Mouse (Mus musculus): Measurements from ENCODE around the gene Arid1b.

Arid1b gene

DNA sequence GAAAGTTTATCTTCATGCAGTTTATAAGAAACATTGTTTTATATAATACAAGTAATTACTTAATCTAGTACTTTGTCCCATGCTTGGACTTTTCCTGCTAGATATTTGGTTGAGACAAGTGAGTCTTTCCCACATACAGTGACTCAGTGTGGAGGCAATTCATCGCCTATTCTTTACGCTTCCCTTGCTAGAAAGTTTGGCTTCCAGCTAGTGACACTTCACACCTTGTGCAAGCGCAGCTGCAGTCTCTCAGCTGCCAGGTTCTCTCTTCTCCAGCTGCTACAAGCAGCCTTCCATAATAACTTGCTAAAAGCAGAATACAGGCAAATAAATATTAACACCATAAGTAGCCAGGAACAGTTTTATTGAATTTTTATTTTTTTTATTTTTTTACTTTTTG is 279.6 kb downstream of the Arid1b start:
- DNase-seq (ENCODE audit: low read depth, low spot score) = no peak

DNA sequence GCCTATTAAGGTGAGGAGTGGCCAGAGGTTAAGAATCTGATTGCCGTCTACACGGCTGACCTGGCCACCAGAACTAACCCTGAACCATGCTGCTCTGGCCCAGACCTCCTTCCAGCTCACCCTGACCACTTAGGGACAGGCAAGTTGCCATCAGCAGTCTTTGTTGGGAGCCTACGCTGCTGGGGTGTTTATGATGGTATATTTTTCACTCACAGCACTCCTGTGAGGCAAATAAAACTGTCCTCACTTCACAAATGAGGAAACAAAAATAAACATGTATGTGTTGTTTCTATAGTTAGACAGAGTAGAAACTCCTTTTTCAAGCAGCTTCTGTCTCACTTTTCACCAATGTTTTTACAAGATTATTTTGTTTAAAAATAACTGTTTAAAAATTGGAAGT is 280.3 kb downstream of the Arid1b start:
- DNase-seq (ENCODE audit: low read depth, low spot score) = no peak

DNA sequence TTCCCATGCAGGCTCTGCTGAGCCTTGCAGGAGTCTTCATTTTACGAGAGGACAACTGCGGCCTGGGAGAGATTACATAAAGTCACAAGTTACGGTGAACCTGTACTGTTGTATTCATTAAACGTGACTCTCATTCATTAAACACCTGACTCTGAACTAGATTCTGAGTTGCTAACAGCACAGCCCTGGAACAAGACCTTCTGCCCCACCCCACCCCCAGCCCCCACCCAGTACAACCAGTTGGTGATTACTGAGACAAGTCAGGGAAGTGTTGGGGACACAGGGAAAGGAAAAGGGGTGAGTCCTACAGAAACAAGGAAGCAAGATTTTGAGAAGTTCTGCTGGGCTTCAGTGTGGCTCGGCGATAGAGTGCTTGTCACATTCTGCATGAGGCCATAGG is 281.6 kb downstream of the Arid1b start:
- DNase-seq (ENCODE audit: low read depth, low spot score) = no peak

DNA sequence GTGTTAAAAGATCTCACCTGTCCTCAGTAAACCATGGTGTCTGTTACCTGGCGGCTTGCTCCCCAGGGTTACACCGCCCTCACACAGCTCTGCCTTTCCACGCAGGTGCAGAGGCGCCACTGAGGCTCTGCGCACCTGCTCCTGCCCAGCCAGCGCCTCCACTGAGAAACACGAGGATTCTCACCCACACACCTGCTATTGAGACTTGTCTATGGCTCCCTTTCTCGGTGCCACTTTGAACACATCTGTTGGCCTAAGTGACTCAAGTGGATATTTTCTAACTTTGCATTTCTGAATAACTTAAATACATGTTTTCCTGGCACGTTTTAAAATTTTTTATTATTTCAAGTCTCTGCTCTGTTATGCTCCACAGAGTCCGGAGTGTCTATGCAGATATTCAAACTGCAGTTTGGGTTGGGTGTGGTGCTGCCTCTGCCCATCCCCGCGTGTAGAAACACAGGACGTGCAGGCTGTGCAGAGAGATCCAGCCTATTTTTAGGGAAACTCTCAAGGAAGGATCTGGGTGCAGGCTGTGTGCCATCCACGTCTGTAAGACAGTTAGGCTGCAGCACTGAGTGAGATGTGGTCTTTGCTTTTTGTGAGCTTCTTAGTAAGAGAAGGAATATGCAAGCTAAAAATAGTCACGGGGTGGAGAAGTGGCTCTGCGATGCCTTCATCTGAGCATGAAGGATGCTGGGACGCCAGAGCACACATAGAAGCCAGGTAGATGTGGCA is 283.2 kb downstream of the Arid1b start:
- no peak for DNase-seq (ENCODE audit: low read depth, low spot score)

DNA sequence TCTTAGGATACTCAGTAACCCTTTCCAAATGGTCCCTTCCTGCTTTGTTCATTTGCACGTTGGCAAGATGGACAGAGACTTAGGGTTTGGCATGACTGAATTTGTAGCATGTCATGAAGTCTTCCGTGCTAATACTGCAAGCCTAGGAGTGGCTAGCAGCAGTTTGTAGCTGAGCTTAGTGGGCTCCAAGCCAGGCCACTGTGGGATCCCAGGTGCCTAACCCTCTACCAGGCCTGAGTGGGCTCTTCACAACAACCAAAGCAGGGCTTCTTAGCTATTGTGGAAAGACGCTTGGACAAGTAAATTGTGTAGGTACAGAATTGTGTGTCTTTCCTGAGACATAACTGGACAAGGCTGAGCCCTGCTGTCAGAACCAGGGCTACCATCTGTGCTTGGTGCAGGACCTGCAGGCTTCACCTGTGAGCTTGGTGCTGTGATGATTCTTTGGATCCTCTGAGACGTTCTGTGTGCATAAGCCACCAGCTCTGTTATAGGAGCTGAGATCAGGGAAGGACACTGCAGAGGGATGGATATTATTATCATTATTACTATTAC is 286.4 kb downstream of the Arid1b start:
- no peak for DNase-seq (ENCODE audit: low read depth, low spot score)

DNA sequence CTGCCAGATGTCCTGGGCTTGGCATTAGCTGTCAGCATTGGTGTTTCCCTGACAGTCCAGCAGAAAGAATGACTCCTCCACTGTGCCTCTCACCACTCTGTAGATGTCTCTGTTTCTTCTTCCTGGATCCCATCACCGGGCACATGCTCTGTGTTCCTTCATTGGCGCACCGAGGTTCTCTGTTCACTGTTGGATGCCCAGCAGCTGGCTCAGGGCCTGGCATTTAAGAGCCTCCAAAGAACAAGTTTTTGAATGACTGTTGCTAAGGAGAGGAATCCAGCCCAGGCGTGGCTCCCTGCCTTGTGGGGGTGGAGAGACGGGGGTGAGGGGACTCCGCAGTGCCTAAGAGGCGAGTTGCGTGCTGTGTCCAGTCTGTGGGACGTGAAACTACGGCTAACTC is 290.7 kb downstream of the Arid1b start:
- no peak for DNase-seq (ENCODE audit: low read depth, low spot score)

DNA sequence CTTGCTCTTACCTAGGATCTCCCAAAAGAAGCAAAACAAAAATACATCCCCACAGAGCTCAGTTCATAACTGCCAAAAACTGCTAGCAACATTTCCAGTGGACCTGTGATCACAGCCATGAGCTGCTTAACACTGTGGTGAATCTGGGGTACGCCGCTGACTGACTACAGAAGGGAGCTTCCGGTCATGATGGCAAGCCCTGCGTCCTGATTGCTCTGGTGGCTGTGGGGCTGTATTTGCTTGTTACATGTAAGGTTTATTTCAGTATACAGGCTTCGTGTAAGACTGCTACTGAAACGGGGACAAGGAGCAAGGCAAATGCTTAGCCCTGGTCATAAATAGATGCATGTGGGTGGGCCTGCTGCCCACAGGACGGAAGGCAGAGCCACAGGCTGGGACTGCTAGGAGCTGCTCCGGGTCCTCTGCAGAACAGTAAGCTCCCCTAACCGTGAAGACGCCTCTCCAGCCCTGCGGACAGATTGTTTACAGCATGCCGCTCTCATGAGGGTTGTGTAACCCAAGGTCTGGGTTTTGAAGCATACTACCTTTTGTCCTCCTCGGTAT is 291.8 kb downstream of the Arid1b start:
- DNase-seq (ENCODE audit: low read depth, low spot score) = no peak

DNA sequence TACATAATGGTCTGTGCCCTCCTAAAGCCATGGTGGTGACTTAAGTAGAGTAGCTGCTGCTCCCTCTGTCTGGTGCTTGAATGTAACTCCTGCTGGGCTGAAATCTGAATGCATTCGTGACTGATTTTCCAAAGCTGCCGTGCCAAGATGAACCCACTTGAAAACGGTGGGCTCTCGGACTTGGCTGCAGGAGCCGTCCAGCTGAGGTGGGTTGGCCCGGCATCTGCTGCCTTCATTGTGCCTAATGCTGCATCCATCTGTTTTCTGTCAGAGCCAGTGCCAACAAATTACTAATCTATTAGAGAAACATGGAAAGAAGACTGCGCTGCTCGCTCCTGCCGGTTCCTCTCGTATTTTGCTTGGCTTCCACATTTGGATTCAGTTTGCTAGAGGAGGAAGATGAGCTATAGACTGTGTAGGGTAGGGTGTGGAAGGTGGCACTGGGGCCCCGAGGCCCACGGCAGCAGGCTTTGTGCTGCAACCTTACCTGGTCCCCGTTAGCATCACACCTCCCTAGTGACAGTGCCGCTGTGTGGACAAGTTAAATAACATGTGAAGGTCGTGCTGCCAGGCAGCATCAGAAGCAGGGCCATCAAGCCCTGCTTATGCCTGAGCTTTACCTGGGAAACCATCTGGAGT is 292.6 kb downstream of the Arid1b start:
- DNase-seq (ENCODE audit: low read depth, low spot score) = no peak

DNA sequence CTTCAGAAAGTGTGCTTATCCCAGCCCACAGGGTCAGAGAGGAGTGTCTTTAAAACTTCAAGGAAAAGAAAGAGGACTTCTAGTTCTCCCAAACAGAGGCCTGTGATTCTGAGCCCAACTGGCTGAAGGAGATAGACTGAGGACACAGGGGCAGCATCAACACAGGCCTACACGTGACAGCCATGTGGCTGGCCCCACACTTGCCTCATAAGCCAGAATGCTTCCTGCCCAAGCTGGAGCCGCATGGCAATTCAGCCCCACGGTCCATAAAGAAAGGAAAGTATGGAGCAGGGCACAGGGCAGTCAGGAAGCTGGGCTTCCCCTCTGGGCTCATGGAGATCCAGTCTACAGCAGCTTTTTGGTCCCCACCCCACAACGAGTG is 293.1 kb downstream of the Arid1b start:
- no peak for DNase-seq (ENCODE audit: low read depth, low spot score)

DNA sequence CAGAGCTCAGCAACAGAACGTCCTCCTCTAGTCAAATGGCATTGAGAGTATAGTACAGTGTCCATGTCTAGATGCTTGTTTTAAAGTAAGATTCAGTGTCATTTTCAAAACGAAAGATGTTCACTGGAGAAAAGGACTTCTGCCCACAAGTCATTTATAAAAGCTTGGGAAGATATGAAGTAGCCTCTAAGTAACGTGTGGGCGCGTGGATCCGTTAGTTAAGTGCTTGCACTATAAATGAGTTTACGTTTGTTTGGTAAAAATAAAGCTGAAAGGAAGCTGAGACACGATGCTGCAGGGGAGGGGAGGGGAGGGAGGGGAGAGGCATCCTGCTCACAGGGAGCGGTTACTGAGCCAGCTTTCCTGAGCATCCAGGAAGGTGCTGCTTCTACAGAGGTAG is 293.5 kb downstream of the Arid1b start:
- no peak for DNase-seq (ENCODE audit: low read depth, low spot score)

DNA sequence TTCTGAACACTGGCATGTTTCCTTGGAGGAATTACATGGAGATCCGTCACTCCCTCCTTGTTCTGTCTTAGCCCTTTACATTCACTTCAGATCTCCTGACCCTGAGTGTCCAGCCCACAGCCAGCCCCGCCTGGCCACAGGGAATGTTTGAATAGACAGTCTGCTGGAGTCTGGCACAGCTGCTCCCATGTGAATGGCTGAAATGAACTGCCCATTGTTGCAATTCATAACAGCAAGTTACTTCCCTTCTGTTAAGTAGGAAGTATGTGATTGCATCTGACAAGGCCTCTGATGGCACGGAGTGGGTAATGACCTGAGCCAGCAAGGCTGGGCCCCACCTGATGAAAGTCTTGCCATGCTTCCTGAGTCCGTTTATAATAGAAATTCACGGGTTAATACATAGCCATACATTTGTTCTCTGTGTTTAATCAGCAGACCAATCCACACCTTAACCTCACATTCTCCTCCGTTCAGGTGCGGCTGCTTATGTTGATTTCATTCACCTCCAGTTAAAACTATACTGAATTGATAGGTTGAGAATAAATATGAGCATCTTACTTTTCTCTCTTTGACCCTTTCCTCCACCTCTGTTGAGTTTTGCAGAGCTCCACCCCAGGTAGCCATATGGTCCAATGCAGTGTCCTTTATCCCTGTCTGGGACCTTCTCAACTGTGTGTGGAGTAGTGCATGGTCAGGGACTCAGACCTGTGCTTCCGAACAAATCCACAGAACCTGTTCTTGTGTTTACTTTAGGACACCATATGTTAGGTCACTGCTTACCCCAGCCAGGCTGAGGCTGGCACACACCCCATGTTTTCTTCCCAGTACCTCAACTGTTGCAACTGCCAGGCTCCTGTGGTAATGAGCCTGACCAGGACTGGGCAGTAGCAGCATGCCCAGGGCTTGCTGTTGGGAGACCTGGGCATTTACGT is 299.8 kb downstream of the Arid1b start:
- no peak for DNase-seq (ENCODE audit: low read depth, low spot score)

DNA sequence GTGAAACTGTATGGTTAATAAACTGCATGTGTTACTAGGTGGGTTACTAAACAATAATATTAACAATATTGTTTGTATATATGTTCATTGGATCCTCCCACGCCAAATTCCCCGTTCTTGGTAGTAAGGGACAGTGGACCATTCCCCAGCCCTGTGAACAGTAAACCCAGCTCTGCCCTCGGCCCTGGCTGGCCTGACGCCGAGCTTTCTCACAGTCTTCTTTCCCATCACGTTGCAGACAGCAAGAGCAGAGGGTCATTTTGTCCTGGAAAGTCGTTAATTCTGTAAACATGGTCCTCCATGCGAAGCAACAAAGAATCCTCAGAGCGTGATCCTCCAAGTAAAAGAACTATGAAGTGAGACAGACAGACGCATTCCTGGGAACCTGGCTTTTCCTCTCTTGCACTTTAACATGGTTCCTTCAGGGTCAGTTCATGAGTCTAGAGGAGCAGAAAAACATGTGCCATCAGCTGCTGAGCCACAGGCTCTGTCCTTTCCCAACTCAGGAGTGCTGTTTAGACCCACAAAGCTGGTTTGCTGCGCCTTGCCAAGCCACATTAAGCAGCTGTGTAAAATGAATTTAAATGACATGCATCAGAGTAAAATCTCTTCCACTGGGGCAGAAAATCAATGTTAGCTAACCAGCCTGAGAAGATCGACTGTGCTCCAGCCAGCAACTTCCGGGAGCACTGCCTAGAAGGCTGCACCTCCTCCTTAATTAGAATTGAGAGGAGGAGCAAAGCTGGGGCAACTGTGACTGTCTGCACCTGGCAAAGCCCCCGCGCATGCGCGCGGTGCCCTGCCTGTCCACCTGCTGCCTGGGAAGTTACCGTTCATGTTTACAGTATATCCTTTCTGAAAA is 301.2 kb downstream of the Arid1b start:
- no peak for DNase-seq (ENCODE audit: low read depth, low spot score)

DNA sequence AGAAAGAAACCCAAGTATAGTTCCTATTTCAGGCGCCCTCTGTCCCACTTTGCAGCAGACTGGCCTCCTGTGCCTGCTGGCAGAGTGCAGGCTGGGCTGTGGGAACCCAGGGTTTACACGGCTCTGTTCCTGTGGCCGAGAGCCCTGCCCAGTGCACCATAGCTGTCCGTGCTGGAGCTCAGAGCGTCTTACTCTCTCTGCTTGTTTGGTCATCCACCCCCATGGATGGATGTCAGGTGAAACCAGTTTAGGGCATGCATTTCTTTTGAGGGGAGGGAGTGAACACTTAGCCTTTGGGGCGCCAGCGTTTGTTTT is 301.8 kb downstream of the Arid1b start:
- DNase-seq (ENCODE audit: low read depth, low spot score) = no peak

DNA sequence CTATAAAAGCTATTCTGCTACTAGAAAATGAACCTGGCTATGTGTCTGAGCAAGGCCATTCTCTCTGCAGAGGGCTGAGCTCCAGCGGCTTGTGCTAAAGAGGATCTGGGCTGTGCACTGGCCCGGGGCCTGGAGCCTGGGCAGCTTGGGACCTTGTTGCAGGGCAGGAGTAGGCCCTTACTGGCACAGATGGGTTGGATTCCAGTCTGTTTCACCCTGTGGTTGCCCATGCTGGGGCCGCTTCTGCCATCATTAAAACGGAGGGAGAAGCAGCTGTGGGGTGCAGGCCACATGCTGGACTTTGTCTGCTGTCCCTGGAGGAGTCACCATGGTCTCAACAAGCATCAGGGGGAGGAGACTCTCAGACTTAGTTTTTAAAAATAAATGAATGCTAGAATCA is 303.4 kb downstream of the Arid1b start:
- no peak for DNase-seq (ENCODE audit: low read depth, low spot score)

DNA sequence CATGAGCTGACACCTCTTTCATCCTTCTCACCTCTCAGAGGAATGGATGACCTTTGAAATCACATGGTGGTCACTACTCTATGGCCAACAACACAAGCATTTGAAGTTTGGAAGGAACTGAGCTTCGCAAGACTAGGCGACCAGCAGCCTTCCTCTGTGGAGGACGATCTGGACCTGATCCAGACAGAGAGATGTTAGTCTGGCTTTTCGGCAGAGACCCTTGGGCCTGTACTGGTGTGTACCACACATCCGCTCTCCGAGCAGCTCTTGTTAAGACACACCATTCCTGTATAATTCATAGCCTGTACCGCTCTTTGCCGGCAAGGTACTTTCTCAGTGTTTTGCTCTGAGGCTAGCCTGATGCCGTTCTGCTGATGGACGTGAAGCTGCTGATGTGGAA is 303.9 kb downstream of the Arid1b start:
- no peak for DNase-seq (ENCODE audit: low read depth, low spot score)

DNA sequence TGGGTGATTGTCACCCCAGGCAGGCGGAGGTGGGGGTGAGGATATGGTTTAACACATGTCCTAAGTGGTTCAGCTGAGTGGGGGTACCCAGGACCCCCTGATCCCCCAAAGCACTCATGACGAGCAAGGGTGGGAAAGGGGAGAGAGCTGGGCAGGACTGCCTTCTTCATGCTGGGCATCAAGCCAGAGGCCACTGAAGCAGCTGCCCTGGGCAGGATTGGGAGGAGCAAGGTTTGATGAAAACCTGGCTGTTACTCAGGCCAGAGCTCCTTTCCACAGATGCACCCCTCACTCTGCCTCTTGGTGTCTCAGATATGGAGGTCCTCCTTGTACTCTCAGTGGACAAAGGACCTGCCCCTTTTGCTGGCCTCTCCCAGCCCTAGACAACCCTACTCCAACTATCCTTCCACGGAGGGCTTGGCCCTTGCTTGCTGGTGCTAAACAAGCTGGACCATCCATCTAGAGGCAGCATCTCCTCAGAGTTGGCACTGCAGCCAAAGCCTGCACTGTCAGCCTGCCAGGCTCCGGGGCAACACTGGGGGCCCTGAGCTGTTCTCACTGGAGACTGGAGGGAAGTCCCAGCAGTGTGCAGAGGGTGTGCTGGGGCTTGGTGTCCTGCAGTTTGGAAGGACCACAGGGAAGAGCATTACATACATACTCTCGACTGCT is 304.9 kb downstream of the Arid1b start:
- no peak for DNase-seq (ENCODE audit: low read depth, low spot score)

DNA sequence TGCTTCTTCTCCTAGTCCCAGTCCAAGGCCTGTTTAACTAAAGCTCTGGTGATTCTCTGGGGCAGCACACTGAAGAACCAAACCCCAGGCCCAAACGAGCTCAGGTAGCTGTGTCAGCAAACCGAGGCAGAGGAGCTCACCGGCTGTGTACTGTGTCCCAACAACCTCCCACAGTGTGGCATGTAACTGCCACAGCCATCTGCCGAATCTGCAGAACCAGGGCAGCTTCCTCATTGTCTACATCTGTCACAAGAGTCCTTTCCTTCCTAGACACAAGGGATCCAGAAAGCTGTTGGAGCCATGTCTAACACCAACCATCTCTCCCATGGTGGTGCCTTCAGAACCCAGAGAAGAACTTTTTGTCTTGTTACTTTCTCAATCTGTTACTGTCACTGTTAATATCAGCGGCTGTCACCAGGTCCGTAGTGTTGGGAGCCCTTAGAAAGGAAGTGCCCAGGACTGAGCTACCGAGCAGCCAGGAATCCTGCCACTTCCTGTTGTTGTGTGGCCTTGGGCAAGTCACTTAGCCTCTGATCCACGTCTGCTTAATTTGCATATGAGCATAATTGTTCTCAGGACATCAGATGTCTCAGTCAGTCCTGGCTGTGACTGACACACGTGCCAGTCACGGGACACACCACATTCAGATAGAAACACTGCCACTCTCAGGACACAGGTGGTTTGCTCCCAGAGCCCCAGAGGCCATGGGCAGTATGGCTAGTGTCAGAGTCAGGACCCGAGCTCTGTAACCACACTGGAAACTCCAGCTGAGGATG is 309.0 kb downstream of the Arid1b start:
- DNase-seq (ENCODE audit: low read depth, low spot score) = no peak

DNA sequence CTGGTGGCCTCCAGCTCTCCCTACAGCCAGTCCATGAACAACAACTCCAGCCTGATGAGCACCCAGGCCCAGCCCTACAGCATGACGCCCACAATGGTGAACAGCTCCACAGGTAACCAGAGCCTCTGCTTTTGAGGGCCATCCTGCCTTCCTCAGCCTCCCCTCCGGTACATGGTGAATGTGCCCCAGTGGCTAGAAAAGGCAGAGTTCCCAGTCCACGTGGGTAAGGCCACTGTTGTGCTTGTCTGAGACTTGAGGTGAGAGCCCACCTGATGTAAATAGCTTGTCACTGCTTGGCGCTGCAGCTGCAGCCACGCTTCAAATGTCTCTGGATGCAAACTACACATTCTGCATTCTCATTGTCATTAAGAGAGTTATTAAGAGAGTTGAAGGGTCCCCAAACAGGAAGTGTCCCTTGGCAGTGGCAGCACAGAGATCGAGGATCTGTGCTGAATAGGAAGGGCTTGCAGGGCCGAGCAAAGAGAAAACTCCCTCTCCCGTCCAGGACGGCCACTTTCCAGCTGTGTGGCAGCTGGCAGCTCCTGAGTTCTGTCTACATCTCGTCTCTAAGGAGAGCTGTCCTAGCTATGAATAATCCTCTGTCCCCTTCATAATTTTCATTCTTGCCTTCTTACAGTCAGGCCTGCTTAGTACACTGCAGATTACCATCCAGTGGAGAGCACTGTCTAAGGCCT is 311.8 kb downstream of the Arid1b start:
- DNase-seq (ENCODE audit: low read depth, low spot score) = no peak

DNA sequence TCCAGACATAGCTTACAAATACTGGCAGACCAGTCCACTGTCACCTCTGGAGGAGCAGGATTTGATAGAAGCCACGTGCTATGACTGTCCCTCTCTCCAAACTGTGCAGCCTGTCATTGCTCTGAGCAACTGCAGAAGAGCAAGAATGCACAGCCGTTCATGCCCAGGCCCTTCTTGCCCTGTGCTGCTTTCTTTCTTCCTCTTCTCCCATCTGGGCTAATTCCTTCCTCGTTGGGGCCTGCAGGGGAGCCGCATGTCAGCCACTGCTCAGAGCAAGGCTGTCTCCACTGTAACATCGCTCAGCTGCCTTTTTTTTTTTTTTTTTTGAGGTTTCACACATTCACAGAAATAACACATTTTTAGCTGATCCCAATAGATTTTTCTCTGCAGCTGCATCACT is 315.8 kb downstream of the Arid1b start:
- DNase-seq (ENCODE audit: low read depth, low spot score) = no peak
